Mouse (Mus musculus): ENCODE results near the gene Zfhx3. TPM values are rescaled to one million over a fixed set of nuclear protein-coding genes. Genes with fewer than 3 reads are reported as not detected.

The Zfhx3 gene
- total and polyA plus RNA-seq, 3 experiments: 0.23 to 2.5 TPM; not detected in 1

GRCm38 (mm10) chr8:108788156-108788761, 845.8 kb downstream of the Zfhx3 start:
- no peaks in the 10 kb centered on the region for H3K9me3 ChIP-seq (replicated peaks; ENCODE audit: insufficient read depth, low read length)
- H3K79me2 ChIP-seq (ENCODE audit: control insufficient read depth, insufficient read depth, low read length, poor library complexity): no peaks in the 10 kb centered on the region
- no peaks in the 10 kb centered on the region for H3K27me3 ChIP-seq (ENCODE audit: control insufficient read depth in 1 of 2, insufficient read depth in 2 of 2, low read length in 2 of 2)
- no peaks in the 10 kb centered on the region for H3K36me3 ChIP-seq (ENCODE audit: control insufficient read depth in 1 of 2, insufficient read depth in 2 of 2, low read length in 2 of 2)
- no peak overlapping the region for H3K4me3 ChIP-seq (ENCODE audit: control insufficient read depth in 1 of 2, insufficient read depth in 1 of 2, low read depth in 2 of 2, low read length in 2 of 2)
- no peak overlapping the region for H3K9ac ChIP-seq (ENCODE audit: control insufficient read depth, low read depth, low read length, poor library complexity, severe bottlenecking)
- no peaks in the 10 kb centered on the region for H3K4me1 ChIP-seq (ENCODE audit: control insufficient read depth in 1 of 2, insufficient read depth in 2 of 2, low read length in 2 of 2)
- H3K27ac ChIP-seq (ENCODE audit: control insufficient read depth, low read depth, low read length): no peak overlapping the region
- no peak for TF ChIP-seq CHD1 (IDR thresholded peaks at IDR 0.05; ENCODE audit: low read depth, low read length)
- TF ChIP-seq POLR2A (IDR thresholded peaks at IDR 0.05; ENCODE audit: control insufficient read depth in 1 of 2, insufficient read depth in 1 of 2, low read depth in 1 of 2, low read length in 2 of 2, poor library complexity in 1 of 2): no peak
- TF ChIP-seq TAL1 (IDR thresholded peaks at IDR 0.05; ENCODE audit: low read length): no peak
- TF ChIP-seq MAX (IDR thresholded peaks at IDR 0.05; ENCODE audit: low read length): no peak
- no peak for TF ChIP-seq ETS1 (IDR thresholded peaks at IDR 0.05; ENCODE audit: low read depth, low read length)
- no peak for TF ChIP-seq UBTF (IDR thresholded peaks at IDR 0.05; ENCODE audit: borderline replicate concordance, insufficient read depth, low read depth, low read length)
- no peak for TF ChIP-seq CHD2 (IDR thresholded peaks at IDR 0.05; ENCODE audit: low read length)
- no peak for TF ChIP-seq POLR2AphosphoS5 (IDR thresholded peaks at IDR 0.05; ENCODE audit: borderline replicate concordance, low read depth, low read length)
- no peak for TF ChIP-seq E2F4 (IDR thresholded peaks at IDR 0.05; ENCODE audit: borderline replicate concordance, low read depth, low read length)
- no peak for DNase-seq (ENCODE audit: low read depth, low spot score)

- Histone ChIP-seq H3K79me2 (ENCODE audit: control insufficient read depth, insufficient read depth, low read length, poor library complexity) (no peaks in the 10 kb centered on the region), H3K27ac (ENCODE audit: control insufficient read depth, low read depth, low read length) (no peak overlapping the region), H3K4me1 (ENCODE audit: control insufficient read depth in 1 of 2, insufficient read depth in 2 of 2, low read length in 2 of 2) (no peaks in the 10 kb centered on the region), H3K9me3 (replicated peaks; ENCODE audit: insufficient read depth, low read length) (no peaks in the 10 kb centered on the region), H3K27me3 (ENCODE audit: control insufficient read depth in 1 of 2, insufficient read depth in 2 of 2, low read length in 2 of 2) (no peaks in the 10 kb centered on the region), H3K36me3 (ENCODE audit: control insufficient read depth in 1 of 2, insufficient read depth in 2 of 2, low read length in 2 of 2) (no peaks in the 10 kb centered on the region), H3K4me3 (ENCODE audit: control insufficient read depth in 1 of 2, insufficient read depth in 1 of 2, low read depth in 2 of 2, low read length in 2 of 2) (no peak overlapping the region), H3K9ac (ENCODE audit: control insufficient read depth, low read depth, low read length, poor library complexity, severe bottlenecking) (no peak overlapping the region)
- TF ChIP-seq MXI1 (IDR thresholded peaks at IDR 0.05; ENCODE audit: low read depth, low read length) (no peak), CHD2 (IDR thresholded peaks at IDR 0.05; ENCODE audit: low read length) (no peak), USF1 (IDR thresholded peaks at IDR 0.05; ENCODE audit: low read depth, low read length) (no peak), NRF1 (IDR thresholded peaks at IDR 0.05; ENCODE audit: insufficient read depth, low read depth, low read length, poor library complexity, severe bottlenecking) (no peak), UBTF (IDR thresholded peaks at IDR 0.05; ENCODE audit: borderline replicate concordance, insufficient read depth, low read depth, low read length) (no peak), NELFE (IDR thresholded peaks at IDR 0.05; ENCODE audit: low read depth, low read length) (no peak), MYC (IDR thresholded peaks at IDR 0.05; ENCODE audit: low read depth, low read length) (no peak), USF2 (IDR thresholded peaks at IDR 0.05; ENCODE audit: borderline replicate concordance in 1 of 2, insufficient read depth in 1 of 2, low read depth in 1 of 2, low read length in 2 of 2) (no peak), ZC3H11A (IDR thresholded peaks at IDR 0.05; ENCODE audit: low read depth, low read length) (no peak), POLR2A (IDR thresholded peaks at IDR 0.05; ENCODE audit: control insufficient read depth in 1 of 2, insufficient read depth in 1 of 2, low read depth in 1 of 2, low read length in 2 of 2, poor library complexity in 1 of 2) (no peak), KAT2A (conservative IDR thresholded peaks at IDR 0.05; ENCODE audit: low read depth, low read length) (no peak), SIN3A (IDR thresholded peaks at IDR 0.05; ENCODE audit: low read length) (no peak), EP300 (IDR thresholded peaks at IDR 0.05; ENCODE audit: low read depth in 1 of 2, low read length in 2 of 2) (no peak), CHD1 (IDR thresholded peaks at IDR 0.05; ENCODE audit: low read depth, low read length) (no peak), JUND (IDR thresholded peaks at IDR 0.05; ENCODE audit: low read depth, low read length) (no peak), RCOR1 (IDR thresholded peaks at IDR 0.05; ENCODE audit: low read depth, low read length) (no peak)
- DNase-seq (ENCODE audit: low read depth, low spot score): no peak
Measured at GRCm38 (mm10) chr8:108788762-108789157, 846.3 kb downstream of the Zfhx3 start.

Data from MEL (cell line).